Comparison of ENCODE assay signal across 9 mouse cellular contexts in genomic region chr11:72302230-72302629, GRCm38 (mm10). TPM values are rescaled to one million over a fixed set of nuclear protein-coding genes. Genes with fewer than 3 reads are reported as not detected.
DNase-seq lines count a peak whose midpoint lies in the region; ATAC-seq and TF ChIP-seq lines count a peak whose summit lies in the region.
"Had no signal": no experiment of that assay in that cellular context is flagged by ENCODE, and none has a peak within 500 bp of the region (broad histone marks: within the 10 kb centered on the region; RNA-seq: fewer than 3 reads in every experiment).

No protein-coding gene starts in this region.

- H3K27ac ChIP-seq in kidney, postnatal 0 days, result peak overlapping the region; percentile 65
- H3K27ac ChIP-seq in liver, embryonic 16.5 days (ENCODE audit: low read length), result no peak overlapping the region
- H3K27ac ChIP-seq: midbrain, embryonic 12.5 days had no signal

- no peak for TF ChIP-seq CTCF in brain, embryonic 14.5 days (IDR thresholded peaks at IDR 0.05; ENCODE audit: borderline replicate concordance, extremely low read depth, insufficient read depth, insufficient read length)
- no peak for TF ChIP-seq CTCF in kidney, postnatal 0 days (IDR thresholded peaks at IDR 0.05; ENCODE audit: low read depth)

- no peaks in the 10 kb centered on the region for H3K27me3 ChIP-seq in kidney, postnatal 0 days (ENCODE audit: insufficient read depth, low read length)
- H3K27me3 ChIP-seq in liver, embryonic 16.5 days (ENCODE audit: control insufficient read depth, insufficient read depth, low read depth, low read length), result no peaks in the 10 kb centered on the region
- H3K27me3 ChIP-seq: midbrain, embryonic 12.5 days had no signal

- peak overlapping the region; percentile 49; the same call in 1 of the 2 replicates for H3K9ac ChIP-seq in kidney, postnatal 0 days (ENCODE audit: low read depth, low read length)
- H3K9ac ChIP-seq in liver, embryonic 16.5 days (ENCODE audit: low read depth, low read length), result no peak overlapping the region
- H3K9ac ChIP-seq: midbrain, embryonic 12.5 days had no signal

- peak overlapping the region; percentile 36 for H3K4me3 ChIP-seq in kidney, postnatal 0 days (replicated peaks; ENCODE audit: low read depth, low read length)
- peak overlapping the region; percentile 48; the same call in 1 of the 2 replicates for H3K4me3 ChIP-seq in liver, embryonic 16.5 days (ENCODE audit: low read depth, low read length)
- H3K4me3 ChIP-seq: midbrain, embryonic 12.5 days had no signal

- peak overlapping the region; percentile 53 for H3K4me2 ChIP-seq in kidney, postnatal 0 days (ENCODE audit: low read length)
- peak overlapping the region; percentile 49 for H3K4me2 ChIP-seq in liver, embryonic 16.5 days (ENCODE audit: low read depth, low read length)
- H3K4me2 ChIP-seq: midbrain, embryonic 12.5 days had no signal

- H3K36me3 ChIP-seq in kidney, postnatal 0 days (ENCODE audit: insufficient read depth, low read length), result no peaks in the 10 kb centered on the region
- no peaks in the 10 kb centered on the region for H3K36me3 ChIP-seq in liver, embryonic 16.5 days (ENCODE audit: control insufficient read depth, insufficient read depth)
- H3K36me3 ChIP-seq: midbrain, embryonic 12.5 days had no signal

- no peak for ATAC-seq in kidney, postnatal 0 days (replicated peaks; ENCODE audit: low FRiP score, low read depth)
- ATAC-seq in liver, embryonic 16.5 days (ENCODE audit: low read depth), result no peak
- ATAC-seq in monocyte, adult 5-6 weeks (replicated peaks; ENCODE audit: insufficient number of reproducible peaks, low FRiP score, low TSS enrichment, poor library complexity, severe bottlenecking), result no peak

- TF ChIP-seq POLR2A in brain, embryonic 14.5 days (IDR thresholded peaks at IDR 0.05; ENCODE audit: borderline replicate concordance, extremely low read depth, insufficient read depth, insufficient read length, poor library complexity, severe bottlenecking), result no peak

- DNase-seq in NIH3T3 (ENCODE audit: low read depth), result peak; percentile 34
- peak; percentile 5 for DNase-seq in brain, embryonic 14.5 days (ENCODE audit: low read depth)
- peak; percentile 28 to 42 for DNase-seq in gastrocnemius, postnatal 36 days
- DNase-seq in kidney, postnatal 0 days (ENCODE audit: low spot score), result no peak
- peak; percentile 27 for DNase-seq in skeletal muscle tissue, adult 2 months (ENCODE audit: low read depth, low spot score)
- no peak for DNase-seq in spleen, adult 12 weeks (ENCODE audit: low spot score)

- no peaks in the 10 kb centered on the region for H3K9me3 ChIP-seq in kidney, postnatal 0 days (replicated peaks; ENCODE audit: low read length)
- no peaks in the 10 kb centered on the region for H3K9me3 ChIP-seq in liver, embryonic 16.5 days (replicated peaks; ENCODE audit: control insufficient read depth, low read length)
- H3K9me3 ChIP-seq: midbrain, embryonic 12.5 days had no signal

- H3K4me1 ChIP-seq in kidney, postnatal 0 days (replicated peaks; ENCODE audit: insufficient read depth, low read length), result peaks cover 11% of the 10 kb centered on the region; the same call in 1 of the 2 replicates
- no peaks in the 10 kb centered on the region; the same call in 1 of the 2 replicates for H3K4me1 ChIP-seq in liver, embryonic 16.5 days (ENCODE audit: control insufficient read depth, low read depth, low read length)

- WGBS in kidney, postnatal 0 days, result 81% methylated on average over 7 of the region's 7 CpGs
- 65% methylated on average over 7 of the region's 7 CpGs for whole genome bisulfite sequencing in liver, embryonic 16.5 days (ENCODE audit: insufficient replicate concordance)

- intact Hi-C loops in gastrocnemius, postnatal 36 days (cut with DNase I), result no loop called here

RNA-seq across cellular contexts. Expression of gene Xaf1, which starts 0.8 kb away (rescaled TPM):
- polyA plus RNA-seq in brain, embryonic 14.5 days (2012; rRNA removed), result 0.62 and 1.4 TPM in 2 replicates
- total RNA-seq in gastrocnemius, postnatal 36 days (2021), result 1 to 10 TPM; 3.5 to 6.9 TPM
- 25.0 and 28.3 TPM in 2 replicates for polyA plus RNA-seq in kidney, postnatal 0 days (2015; fragmentation: Nextera tagmentation; extraction: Ambion mirVana)
- 2.7 and 3.4 TPM in 2 replicates for polyA plus RNA-seq in liver, embryonic 16.5 days (2015; fragmentation: Nextera tagmentation; extraction: Ambion mirVana)
- total RNA-seq in monocyte, adult 5-6 weeks (2017), result 21.7 to 46.0 TPM (median 28.6 TPM) in 3 replicates

RNA-seq across cellular contexts. Expression of gene Fbxo39, which starts 12.0 kb away (rescaled TPM):
- polyA plus RNA-seq in brain, embryonic 14.5 days (2012; rRNA removed), result not detected in 2 replicates
- total RNA-seq in gastrocnemius, postnatal 36 days (2021), result not detected
- polyA plus RNA-seq in kidney, postnatal 0 days (2015; fragmentation: Nextera tagmentation; extraction: Ambion mirVana), result not detected in 2 replicates
- polyA plus RNA-seq in liver, embryonic 16.5 days (2015; fragmentation: Nextera tagmentation; extraction: Ambion mirVana), result not detected in 2 replicates
- total RNA-seq in monocyte, adult 5-6 weeks (2017), result 0.29 to 0.57 TPM in 2 of 3 replicates, not detected in the other
- polyA plus RNA-seq: midbrain, embryonic 12.5 days had no signal

RNA-seq across cellular contexts. Expression of gene Slc13a5, which starts 35.2 kb away (rescaled TPM):
- 0.93 and 2.8 TPM in 2 replicates for polyA plus RNA-seq in brain, embryonic 14.5 days (2012; rRNA removed)
- total RNA-seq in gastrocnemius, postnatal 36 days (2021), result not detected
- 0.04 and 0.10 TPM in 2 replicates for polyA plus RNA-seq in kidney, postnatal 0 days (2015; fragmentation: Nextera tagmentation; extraction: Ambion mirVana)
- not detected in 2 replicates for polyA plus RNA-seq in liver, embryonic 16.5 days (2015; fragmentation: Nextera tagmentation; extraction: Ambion mirVana)
- total RNA-seq in monocyte, adult 5-6 weeks (2017), result not detected in 3 replicates

Comparison
In these comparisons a context has a peak if more than half of its experiments do, and no peak if none do; other contexts are left out.
1. DNase-seq: peak in NIH3T3 (single experiment), brain, embryonic 14.5 days (single experiment), gastrocnemius, postnatal 36 days (2 of 2) and skeletal muscle tissue, adult 2 months (single experiment); none in kidney, postnatal 0 days (single experiment) and spleen, adult 12 weeks (single experiment).